Mouse (Mus musculus): ENCODE measurements around the gene Spata32.
A peak's percentile ranks its signal among the peaks of the same experiment; 100 is the strongest.

The Spata32 gene

DNA sequence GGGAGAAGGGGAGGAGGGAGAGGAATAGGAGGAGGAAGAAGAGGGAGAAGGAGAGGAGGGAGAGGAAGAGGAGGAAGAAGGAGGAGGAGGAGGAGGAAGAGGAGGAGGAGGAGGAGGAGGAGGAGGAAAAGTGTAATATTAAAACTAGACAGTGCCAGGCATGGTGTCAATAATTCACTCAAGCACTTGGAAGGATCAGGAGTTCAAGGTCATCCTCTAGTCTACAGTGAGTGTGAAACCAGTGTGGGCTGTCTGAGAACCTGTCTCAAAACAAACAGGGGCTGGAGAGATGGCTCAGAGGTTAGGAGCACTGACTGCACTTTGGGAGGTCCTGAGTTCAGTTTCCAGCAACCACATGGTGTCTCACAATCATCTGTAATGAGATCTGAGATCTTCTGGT is 15.9 kb downstream of the Spata32 start:
- DNase-seq (ENCODE audit: low read depth, low spot score): no peak

DNA sequence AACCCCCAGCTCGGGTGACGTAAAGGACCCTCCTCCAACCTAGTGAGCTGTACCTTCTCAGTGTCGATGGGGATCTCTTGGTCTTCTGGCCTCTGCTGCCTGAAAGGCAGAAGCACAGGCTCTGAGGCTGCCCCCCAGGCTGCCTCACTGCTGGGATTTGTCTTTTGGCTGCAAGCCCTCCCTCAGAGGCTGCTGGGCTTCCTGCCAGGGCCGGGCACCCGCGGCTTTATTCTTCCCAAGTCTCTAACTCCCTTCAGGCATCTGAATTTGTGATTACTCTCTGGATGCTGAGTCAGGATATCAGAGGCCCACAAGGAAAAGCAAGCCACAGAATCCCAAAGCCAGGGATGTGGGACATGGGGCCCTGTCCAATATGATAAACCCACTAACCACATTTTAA is 16.6 kb downstream of the Spata32 start:
- no peak for DNase-seq (ENCODE audit: low read depth, low spot score)

DNA sequence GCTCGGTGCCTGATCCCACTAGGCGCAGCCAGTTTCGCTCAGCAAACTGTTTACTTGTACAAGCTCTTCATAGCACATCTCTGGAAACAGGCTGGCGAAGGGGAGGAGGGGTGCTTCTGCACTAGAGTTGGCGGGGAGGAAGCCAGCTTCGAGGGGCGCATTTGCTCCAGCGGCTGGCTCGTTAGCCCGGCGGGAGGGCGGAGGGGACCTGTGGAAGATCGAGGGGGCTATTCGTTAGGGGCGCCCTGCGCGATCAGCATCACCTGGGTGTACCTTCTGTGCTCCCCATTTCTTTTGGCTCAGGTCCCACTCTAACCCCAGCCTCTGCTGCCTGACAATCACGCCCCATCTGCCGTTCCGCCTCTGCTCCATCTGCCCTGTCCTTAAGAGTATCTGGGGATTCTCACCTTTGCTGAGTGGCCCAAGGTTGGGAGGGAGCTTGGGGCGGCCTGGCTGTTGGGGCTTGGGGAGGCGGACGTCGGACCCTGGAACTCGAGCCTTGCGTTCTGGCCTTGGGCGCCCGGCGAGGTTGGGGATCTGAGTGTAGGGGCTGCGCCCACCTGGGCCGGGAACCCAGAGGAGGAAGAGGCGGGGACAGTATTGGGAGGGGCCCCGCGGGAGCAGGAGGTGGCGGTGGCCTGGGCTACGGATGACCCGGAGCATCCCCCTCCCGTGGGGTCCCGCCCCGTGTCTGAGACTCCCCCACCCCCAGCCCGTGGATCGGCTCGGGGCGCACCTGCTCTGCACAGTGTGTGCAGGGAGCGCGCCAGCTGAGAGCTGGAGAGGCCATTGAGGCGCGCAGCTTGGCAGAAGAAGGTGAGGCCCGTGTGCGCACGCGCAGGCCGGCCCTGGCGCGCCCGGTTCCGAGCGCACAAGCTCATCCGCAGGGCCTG is 19.1 kb downstream of the Spata32 start:
- DNase-seq (ENCODE audit: low read depth, low spot score): no peak

DNA sequence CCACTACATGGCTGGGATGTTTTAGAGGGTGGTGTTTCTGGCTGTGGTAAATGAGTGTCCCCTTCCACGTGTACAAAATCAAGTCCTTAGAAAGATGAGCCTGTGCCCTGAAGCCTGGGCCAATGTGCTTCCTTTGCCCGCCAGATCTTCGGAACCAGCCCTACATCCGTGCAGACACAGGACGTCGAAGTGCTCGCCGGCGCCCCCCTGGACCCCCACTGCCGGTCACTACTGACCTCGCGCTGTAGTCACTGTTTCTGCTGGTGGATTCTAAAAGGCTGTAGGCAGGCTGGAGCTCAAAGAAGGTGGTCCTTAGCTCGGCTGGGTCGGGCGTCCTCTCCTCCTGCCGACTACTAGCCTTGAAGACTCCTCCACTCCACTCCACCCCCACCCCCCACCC is 19.9 kb downstream of the Spata32 start:
- DNase-seq (ENCODE audit: low read depth, low spot score): no peak

DNA sequence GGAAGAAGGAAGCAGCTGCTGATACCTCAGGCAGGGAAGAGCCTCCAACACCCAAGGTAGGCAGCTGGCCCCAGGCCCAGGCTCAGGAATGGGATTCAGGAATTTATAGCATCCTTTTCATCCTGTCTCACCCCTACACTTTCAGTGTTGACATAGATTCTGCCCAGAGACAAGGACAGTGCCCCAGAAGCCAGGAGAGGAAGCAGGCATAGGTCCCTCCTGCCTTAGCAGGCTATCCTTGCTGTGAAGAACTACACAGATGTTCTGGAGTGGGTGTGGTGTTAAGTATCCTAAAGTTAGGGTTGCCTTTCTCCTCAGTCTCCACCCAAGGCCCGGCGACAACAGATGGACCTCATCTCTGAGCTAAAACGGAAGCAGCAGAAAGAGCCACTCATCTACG is 20.9 kb downstream of the Spata32 start:
- no peak for DNase-seq (ENCODE audit: low read depth, low spot score)

DNA sequence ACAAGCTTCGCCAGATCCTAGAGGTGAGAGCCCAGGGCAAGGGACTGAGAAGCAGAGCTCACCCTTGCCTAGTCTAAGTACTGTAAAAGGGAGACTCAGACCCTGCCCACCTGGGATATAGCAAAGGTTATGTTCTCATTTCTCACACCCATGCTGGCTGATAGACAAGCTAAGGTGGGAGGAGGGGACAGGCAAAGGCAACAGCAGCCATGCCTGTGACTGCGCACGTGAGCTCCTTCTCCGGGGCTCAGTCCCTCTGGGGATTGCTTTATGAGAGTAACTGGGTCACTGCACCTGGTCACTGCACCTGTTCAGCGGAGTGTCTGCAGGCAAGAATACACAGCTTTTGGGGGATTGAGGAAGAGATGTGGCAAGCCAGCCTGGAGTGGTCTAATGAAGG is 22.6 kb downstream of the Spata32 start:
- DNase-seq (ENCODE audit: low read depth, low spot score): peak; percentile 69

DNA sequence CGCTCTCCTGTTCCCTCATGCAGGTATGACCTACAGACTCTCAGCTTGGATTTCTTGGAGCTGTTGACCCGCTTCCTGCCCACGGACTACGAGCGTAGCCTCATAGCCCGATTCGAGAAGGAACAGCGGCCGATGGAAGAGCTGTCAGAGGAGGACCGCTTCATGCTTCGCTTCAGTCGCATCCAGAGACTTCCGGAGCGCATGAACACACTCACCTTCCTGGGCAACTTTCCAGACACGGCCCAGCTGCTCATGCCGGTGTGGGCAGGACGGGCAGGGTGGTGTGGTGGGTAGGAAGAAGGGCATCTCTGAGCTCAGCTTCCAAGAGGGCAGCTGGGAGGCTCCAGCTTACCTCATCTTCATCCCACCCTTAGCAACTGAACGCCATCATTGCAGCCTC is 23.0 kb downstream of the Spata32 start:
- DNase-seq (ENCODE audit: low read depth, low spot score): no peak

DNA sequence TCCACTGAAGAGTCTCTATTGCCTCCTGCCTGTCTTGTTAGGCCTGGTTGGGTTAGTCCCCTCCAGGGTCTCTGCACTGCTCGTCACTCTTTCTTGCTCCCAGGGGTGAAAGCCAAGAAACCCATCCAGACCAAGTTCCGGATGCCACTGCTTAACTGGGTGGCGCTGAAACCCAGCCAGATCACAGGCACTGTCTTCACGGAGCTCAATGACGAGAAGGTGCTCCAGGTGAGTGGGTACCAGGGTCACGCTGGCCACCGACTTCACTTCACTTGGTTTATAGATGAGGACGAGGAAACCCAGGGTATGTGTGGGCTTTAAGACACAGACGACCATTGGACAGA is 24.4 kb downstream of the Spata32 start:
- DNase-seq (ENCODE audit: low read depth, low spot score): no peak

DNA sequence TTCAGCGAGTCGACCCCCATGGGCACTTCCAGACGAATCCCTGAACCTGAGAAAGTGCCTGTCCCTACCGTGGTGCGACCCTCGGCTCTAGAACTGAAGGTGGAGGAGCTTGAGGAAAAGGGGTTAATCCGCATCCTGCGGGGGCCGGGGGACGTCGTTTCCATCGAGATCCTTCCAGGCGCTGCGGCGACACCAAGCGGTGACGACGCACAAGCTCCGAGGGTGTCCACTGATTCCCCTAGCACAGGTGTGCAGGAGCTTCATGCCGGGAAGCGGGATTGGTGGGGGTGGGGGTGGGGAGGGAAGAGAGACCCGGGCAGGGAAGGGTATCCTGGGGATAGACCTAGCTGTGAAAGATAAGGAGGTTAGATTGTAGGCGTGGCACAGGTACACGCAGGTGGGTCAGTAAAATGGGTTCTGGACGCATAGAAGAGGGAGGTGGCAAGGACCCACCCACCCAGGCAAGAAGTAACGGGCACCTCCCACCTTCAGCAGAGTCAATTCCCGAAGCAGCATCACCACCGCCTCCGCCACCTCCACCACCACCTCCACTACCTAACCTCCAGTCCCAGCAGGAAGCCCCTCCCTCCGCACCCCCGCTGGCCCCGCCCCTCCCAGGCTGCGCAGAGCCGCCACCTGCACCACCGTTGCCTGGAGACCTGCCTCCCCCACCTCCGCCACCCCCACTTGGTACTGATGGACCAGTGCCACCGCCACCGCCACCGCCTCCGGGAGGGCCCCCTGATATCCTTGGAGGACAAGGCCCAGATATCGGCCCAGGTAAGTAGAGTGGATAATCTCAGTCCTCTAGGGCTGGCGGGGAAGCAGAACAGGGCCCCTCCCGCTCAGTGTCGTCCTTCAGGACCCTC is 25.0 kb downstream of the Spata32 start:
- no peak for DNase-seq (ENCODE audit: low read depth, low spot score)

DNA sequence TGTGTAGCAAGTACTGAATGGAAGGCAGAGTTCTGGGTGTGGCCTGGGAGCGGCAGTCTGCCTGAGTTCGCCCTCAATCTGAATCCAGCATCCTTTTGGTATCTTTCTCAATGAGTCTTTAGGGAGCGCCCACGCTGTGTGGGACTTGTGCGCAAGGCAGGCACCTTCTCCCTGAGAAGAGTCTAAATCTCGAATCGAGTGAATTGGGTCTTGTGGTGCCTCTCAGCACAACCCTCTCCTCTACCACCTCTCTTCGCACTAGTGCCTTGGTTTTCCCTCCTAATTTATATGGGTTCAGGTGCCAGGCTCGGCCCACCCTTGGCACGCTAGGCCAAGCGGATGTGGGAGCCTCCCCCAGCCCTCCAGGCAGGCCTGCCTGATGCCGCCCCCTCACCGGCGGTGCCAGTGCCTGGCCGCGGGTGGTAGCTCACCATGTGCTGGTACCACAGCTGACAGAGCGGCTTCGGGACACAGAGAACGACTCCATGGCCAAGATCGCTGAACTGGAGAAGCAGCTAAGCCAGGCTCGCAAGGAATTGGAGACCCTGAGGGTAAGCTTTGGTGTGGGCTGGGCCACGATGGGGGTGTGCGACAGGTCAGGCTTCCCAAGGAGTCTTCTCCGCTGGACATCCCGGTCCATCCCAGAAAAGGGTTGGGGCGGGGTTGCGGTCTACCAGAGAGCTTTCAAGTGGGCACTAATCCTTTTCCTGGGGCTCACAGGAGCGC is 25.8 kb downstream of the Spata32 start:
- no peak for DNase-seq (ENCODE audit: low read depth, low spot score)

DNA sequence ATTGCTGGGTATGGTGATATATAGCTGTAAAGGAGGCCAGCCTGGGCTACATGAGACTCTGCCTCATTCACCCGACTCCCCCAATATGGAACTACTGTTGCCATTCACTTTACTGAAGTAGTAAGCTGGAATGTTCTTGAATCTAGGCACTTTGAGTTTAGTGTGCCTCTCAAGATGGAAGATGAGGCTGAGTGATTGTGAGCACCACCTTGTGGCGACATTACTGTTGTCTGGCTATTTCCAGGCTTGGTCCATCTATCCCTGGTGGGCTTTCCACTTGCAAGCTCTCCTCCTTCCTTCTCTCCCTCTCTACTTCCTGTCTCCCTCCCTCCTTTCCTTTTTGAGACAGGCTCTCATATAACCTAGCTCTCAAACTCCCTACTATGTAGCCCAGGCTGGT is 33.3 kb downstream of the Spata32 start:
- peak; percentile 43 for DNase-seq (ENCODE audit: low read depth, low spot score)

DNA sequence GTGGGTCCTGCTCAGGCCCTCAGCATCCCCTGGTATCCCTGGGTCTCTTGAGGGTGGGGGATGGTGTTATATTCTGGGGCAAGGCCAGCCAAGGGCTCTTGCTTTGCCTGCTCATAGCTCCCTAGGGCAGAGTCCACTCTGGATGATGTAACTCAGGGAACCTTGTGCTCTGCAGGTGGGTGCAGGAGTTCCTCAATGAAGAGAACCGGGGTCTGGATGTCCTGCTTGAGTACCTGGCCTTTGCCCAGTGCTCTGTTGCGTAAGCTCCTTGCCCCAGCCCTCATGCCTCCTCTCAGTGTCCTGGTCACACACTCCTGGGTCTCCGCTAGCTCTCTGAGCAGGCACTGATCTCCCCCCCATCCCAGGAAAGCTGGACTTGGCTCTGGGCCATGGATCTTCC is 36.3 kb downstream of the Spata32 start:
- no peak for DNase-seq (ENCODE audit: low read depth, low spot score)

DNA sequence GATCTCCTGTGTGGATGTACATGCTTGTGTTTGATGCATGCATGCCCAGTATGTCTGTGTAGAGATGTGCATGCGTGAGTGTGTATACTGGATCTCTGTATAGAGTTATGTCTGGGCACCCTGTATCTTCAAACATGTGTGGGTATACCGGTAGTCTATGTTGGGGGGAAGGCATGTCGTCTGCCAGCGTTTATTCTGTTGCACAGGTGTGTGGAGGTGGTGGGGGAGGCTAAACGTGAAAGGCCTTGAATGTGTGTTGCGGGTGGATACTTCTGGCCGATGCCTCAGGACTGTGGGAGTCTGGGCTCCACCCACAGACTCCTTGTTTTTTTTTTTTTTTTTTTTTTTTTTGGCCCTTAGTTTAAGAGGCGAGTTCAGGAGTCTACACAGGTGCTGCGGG is 36.9 kb downstream of the Spata32 start:
- DNase-seq (ENCODE audit: low read depth, low spot score): no peak

DNA sequence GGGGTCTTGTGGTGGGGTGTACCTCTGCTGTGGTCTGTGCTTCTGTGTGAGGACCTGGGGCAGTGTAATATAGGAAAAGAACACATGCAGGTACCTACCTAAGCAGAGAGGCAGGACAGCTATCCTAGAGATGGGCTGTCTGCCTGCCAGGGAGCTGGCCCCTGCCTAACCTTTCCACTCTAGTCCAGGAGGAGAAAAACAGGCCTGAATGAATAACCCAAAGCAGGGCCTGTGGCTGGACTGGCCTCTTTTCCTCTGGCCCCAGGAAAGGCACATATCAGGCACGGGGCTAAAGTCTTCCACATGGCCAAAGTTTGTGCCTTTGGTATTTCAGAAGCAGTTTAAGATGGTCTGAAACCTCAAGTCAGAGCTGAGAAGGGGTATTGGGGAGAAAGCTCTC is 37.8 kb downstream of the Spata32 start:
- DNase-seq (ENCODE audit: low read depth, low spot score): no peak

DNA sequence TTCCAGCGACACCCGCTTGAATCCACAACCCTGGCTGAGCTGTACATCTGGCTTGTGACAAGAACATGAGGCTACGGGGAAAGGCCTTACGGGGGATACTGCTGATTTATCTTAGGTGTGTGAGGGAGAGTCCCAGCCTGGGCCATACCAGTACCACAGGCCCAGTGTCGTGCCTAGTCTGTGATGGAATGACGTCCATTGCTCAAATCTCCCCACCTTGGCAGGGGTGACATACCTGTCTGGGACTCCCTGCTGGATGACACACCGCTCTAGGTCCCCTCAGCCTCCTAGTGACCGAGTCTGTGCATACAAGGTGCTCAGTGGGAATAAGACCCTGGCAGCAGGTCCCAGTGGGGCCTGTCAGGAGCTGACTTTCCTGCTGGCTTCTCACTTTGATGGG is 39.5 kb downstream of the Spata32 start:
- DNase-seq (ENCODE audit: low read depth, low spot score): no peak

DNA sequence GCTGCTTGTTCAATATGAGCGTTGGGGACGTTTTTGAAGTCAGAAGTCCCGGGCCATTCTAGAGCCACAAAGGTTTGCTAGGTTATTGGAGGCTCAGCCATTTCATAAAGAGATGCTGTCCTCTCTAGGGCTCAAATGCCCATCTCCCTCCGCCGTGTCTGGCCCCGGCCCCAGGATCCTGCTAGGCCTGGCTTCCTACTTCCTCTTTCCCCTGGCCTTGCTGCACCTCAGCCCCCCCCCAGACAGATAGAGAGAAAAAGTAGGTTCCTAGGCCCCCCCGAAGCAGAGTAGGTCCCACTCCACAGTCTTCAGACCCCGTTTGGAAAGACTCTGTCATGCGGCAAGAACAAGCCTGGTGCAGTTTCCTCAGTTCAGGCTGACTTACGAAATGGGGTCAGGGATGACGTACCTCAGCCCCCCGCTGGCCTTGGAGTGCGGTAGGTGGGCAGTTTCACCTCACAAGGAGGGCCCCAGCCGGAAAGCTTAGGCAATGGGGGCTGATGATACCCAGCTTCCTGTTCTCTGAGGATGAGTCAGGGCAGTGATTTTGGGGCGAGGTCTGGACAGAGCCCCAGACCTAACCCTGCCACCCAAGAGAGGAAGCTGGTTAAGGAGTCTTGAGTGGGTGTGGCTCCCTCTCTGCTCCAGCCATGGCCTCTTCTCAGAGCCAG is 40.3 kb downstream of the Spata32 start:
- DNase-seq (ENCODE audit: low read depth, low spot score): no peak

DNA sequence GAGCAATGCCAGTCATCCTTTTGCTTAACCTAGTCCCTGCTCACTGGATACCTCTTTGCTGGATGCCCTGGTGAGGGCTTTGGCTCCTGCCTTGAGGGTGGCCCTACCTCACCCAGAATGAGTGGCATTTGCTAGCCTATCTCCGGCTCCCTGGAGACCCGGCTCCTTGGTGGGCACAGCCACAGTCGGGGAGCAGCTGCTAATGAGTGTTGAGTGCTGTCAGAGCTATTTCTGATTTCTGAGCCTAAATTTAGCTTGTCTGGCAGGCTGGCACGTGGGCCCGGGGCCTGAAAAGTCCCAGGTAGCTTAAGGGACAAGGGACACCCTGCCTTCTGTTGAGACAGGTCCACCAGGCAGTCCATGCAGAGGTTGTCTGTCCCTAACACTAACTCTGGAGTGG is 41.0 kb downstream of the Spata32 start:
- DNase-seq (ENCODE audit: low read depth, low spot score): no peak

DNA sequence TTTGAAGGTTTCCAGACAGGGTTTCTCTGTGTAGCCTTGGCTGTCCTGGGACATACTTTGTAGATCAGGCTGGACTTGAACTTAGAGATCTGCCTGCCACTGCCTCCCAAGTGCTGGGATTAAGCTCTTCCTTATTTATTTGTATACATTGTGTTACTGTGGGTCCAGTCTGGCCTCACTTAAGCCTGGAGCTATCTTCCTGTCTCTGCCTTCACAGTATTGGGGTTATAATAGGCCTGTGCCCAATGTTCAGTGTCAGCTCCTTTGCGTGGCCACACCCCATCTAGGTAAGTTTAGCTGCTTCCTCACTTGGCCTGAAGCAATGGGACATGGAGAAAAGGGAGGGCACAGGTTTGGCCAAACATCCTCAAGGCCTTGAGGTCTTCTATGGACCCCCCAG is 41.7 kb downstream of the Spata32 start:
- DNase-seq (ENCODE audit: low read depth, low spot score): no peak

DNA sequence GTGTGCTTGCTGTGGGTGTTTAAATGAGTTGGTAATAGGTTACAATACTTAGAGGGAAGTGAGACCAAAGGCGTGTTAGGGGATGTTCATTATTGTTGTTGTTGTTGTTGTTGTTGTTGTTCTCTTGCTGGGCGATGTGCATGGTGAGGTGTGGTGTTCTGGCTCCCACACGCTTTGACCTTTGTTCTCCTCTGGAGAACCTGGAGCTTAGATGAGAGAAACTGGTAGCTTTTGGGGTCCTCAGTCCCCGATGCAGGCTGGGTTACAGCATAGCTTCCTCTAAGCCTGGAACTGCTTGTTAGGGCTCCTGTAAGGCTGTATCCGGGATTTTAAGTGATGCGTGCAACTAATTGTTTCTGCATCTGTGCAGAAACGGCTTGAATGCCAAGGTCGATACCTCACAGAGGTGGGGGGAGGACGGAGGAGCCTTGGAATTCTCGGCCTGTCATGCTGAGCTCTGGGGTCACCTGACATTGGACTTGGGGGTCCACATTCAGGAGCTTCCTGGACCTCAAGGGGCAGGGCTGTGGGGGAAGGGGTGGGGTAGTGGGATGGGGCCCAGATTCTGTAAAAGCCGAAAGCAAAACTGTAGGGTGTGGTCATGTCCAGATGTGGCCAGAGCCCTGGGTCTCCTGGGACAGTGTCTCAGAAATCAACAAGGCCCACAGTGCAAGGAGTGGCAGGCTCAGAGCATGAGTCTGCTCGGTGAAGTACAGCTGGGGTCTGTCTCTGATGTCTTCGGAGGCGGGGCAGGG is 42.4 kb downstream of the Spata32 start:
- peak; percentile 43 for DNase-seq (ENCODE audit: low read depth, low spot score)

DNA sequence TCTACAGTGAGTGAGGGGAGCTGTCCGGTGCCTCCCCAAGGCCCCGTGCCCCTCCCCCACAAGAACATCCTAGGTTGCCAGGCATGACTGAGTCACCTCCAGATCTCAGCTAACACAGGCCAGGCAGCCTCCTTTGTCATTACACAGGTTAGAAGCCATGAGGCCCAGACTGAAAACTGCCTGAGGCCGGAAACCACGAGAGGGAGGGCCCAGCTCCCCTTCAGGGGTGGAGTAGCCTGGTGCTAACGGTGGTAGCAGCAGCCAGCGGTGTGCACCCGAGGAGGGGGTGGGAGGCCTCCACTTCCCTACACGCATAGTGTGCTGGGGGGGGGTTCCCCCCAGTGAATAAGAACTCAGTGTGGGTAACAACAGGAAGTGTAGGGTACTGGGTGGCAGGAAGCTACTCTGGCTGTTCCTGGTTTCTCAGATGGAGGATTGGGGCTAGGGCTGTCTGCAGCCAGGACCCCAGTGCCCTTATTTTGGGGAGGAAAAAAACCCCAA is 43.3 kb downstream of the Spata32 start:
- peak; percentile 79 for DNase-seq (ENCODE audit: low read depth, low spot score)

DNA sequence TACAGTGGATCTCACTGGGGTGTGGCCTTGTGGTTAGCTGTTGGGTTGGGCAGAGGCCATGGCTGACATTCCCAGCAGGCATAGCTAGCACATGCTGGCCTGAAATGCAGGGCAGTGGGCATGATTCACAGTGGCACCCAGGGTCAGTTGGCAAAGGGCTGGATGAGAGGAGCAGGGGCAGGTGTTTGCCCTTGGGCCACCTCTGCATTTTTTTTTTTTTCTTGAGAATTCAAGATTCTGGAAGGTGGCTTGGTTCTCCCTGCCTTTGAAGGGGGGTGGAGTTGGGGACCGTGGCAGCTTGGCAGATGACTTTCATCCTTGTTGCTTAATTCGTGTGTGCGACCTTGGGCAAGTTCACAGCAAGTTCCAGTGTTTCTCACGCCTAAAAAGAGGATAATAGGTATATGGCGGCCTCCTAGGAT is 43.8 kb downstream of the Spata32 start:
- DNase-seq (ENCODE audit: low read depth, low spot score): no peak

Data from A20 (cell line).